Mouse (Mus musculus): Measurements from ENCODE around the gene Cyp2d22. TPM values are rescaled to one million over a fixed set of nuclear protein-coding genes. Genes with fewer than 3 reads are reported as not detected.

Cyp2d22 gene
- not detected in 2 replicates for total RNA-seq (2014; fragmentation: Nextera tagmentation)
- 0.11 and 1.0 TPM in 2 replicates for total RNA-seq (2017)
- polyA plus RNA-seq (2012), result not detected in 2 replicates

DNA sequence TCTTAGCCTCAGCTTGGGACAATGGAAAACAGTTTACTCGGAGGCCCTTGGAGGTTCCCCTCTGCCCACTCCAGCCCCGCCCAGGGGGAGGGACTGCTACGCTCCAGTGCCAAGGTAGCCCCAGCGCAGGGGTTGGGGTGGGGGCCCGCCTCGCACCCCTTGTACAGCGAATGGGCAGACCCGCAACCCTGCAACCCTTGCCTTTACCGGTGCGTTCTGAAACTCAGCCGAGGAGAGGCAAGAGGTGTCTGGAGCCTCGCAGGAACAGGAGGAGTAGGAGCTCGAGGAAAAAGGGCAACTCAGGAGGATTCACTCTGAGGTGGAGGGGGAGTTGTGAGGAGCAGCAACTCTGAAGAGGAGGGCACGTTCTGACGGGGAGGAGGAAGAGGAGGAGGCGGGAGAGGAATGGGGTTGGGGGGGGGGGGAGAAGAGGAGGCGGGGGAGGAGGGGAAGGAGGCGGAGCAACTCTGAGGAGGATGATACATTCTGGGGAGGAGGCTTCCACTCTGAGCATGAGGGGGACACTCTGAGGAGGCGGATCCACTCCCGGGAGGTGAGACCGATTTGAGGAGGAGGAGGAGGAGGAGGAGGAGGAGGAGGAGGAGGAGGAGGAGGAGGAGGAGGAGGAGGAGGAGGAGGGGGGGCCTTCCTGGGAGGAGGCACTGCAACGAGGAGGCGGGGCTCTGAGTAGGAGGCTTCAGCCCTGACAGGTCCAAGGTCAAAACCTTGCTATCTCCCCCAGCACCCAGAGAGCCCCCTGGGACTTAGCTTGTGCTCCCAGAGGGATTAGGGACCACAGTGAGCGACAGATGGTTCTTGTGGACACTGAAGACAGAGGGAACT lies at the start of gene Cyp2d22:
Gene Cyp2d22 (minus strand): TSS at position 390 of the 843 bp plus-strand sequence.
- DNase-seq (ENCODE audit: low spot score) (peak; percentile 12), ATAC-seq (ENCODE audit: extremely low read depth, insufficient number of reproducible peaks, low FRiP score, poor library complexity, severe bottlenecking) (no peak)
- H3K4me1 ChIP-seq (ENCODE audit: insufficient read depth, low read depth, low read length), result peaks cover 9% of the 10 kb centered on the region
- H3K36me3 ChIP-seq (replicated peaks), result no peaks in the 10 kb centered on the region
- H3K9me3 ChIP-seq (replicated peaks), result no peaks in the 10 kb centered on the region
- no peak for TF ChIP-seq POLR2AphosphoS5 (IDR thresholded peaks at IDR 0.05; ENCODE audit: insufficient replicate concordance, low read depth, low read length)
- no peak for TF ChIP-seq CTCF (IDR thresholded peaks at IDR 0.05; ENCODE audit: low read depth, low read length)
- TF ChIP-seq GATA2 (IDR thresholded peaks at IDR 0.05; ENCODE audit: borderline replicate concordance, low read depth, low read length), result no peak
- H3K27me3 ChIP-seq (ENCODE audit: insufficient read depth, low read length), result peaks cover 51% of the 10 kb centered on the region
- peak within 1 kb of the TSS; percentile 49; the same call in 1 of the 2 replicates for H3K4me3 ChIP-seq (ENCODE audit: low read depth, low read length)

DNA sequence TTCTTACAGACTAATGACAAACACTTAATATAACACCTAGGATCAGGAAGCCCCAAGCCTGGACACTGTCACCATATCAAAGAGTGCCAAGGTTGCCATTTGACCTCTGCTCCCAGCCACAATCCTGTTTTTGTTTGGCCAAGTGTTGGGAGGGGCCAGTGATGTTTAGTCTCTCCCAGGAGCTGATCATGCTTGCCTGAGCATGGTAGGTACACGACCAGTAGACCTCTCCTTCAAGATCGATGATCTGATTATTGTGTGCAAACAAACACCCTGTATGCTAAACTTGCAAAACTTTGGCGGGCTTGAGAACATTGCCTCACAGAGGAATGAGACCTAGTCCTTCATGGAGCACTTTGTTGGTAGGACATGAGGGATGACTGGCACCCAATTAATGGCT lies 43.4 kb upstream of the Cyp2d22 start:
- H3K4me1 ChIP-seq (ENCODE audit: insufficient read depth, low read depth, low read length), result no peaks in the 10 kb centered on the region
- no peaks in the 10 kb centered on the region for H3K36me3 ChIP-seq (replicated peaks)
- no peak for DNase-seq (ENCODE audit: low spot score)
- no peak for TF ChIP-seq POLR2AphosphoS5 (IDR thresholded peaks at IDR 0.05; ENCODE audit: insufficient replicate concordance, low read depth, low read length)
- TF ChIP-seq CTCF (IDR thresholded peaks at IDR 0.05; ENCODE audit: low read depth, low read length), result no peak
- no peak for TF ChIP-seq GATA1 (IDR thresholded peaks at IDR 0.05; ENCODE audit: borderline replicate concordance, low read length)
- no peak for TF ChIP-seq GATA2 (IDR thresholded peaks at IDR 0.05; ENCODE audit: borderline replicate concordance, low read depth, low read length)
- H3K9me3 ChIP-seq (replicated peaks), result no peaks in the 10 kb centered on the region
- H3K4me3 ChIP-seq (ENCODE audit: low read depth, low read length), result no peak overlapping the region
- H3K27me3 ChIP-seq (ENCODE audit: insufficient read depth, low read length), result no peaks in the 10 kb centered on the region
- no peak for ATAC-seq (ENCODE audit: extremely low read depth, insufficient number of reproducible peaks, low FRiP score, poor library complexity, severe bottlenecking)

DNA sequence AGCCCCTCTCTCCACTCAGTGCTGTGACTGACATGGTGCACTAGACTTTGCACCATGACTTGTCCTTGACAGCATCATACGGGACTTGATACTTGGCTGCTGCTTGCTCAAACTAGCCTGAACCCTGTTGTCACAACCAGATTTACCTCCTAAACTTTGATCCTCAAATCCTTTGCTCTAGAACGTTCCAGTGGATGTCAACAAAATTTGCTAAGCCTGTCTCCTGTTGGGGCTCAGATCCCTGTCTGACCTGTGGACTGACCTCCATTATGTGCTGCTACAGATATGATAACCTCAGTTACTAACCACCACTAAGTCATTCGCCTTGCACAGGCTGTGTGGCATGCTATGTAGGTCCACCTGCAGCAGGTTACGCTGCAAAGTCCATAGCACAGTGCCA lies 42.9 kb upstream of the Cyp2d22 start:
- Histone ChIP-seq H3K4me3 (ENCODE audit: low read depth, low read length) (no peak overlapping the region), H3K27me3 (ENCODE audit: insufficient read depth, low read length) (no peaks in the 10 kb centered on the region), H3K9me3 (replicated peaks) (no peaks in the 10 kb centered on the region), H3K36me3 (replicated peaks) (no peaks in the 10 kb centered on the region), H3K4me1 (ENCODE audit: insufficient read depth, low read depth, low read length) (no peaks in the 10 kb centered on the region)
- no peak for DNase-seq (ENCODE audit: low spot score)
- no peak for ATAC-seq (ENCODE audit: extremely low read depth, insufficient number of reproducible peaks, low FRiP score, poor library complexity, severe bottlenecking)
- TF ChIP-seq GATA1 (IDR thresholded peaks at IDR 0.05; ENCODE audit: borderline replicate concordance, low read length), result no peak
- TF ChIP-seq POLR2AphosphoS5 (IDR thresholded peaks at IDR 0.05; ENCODE audit: insufficient replicate concordance, low read depth, low read length), result no peak
- no peak for TF ChIP-seq TAL1 (conservative IDR thresholded peaks at IDR 0.05; ENCODE audit: low read depth, low read length)
- TF ChIP-seq CTCF (IDR thresholded peaks at IDR 0.05; ENCODE audit: low read depth, low read length), result no peak
- no peak for TF ChIP-seq GATA2 (IDR thresholded peaks at IDR 0.05; ENCODE audit: borderline replicate concordance, low read depth, low read length)

DNA sequence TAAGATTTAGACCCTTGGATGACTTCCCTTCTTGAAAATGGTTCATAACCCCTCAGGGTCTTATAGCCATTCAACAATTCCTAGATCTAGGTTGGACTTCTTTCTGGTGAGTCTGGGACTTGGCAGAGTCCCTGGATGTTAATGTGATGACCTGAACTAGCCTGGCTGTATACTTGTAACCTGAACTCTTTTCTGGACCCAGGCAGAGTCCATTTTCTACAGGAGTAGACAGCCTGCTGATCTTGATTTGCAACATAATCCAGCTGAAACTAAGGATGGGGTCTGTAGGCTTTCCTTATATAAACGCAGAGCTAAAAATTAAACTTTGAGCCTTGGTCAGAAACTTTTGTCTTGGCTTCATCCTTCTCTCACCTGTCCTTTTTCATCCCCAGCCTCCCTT lies 38.6 kb upstream of the Cyp2d22 start:
- ATAC-seq (ENCODE audit: extremely low read depth, insufficient number of reproducible peaks, low FRiP score, poor library complexity, severe bottlenecking), result no peak
- Histone ChIP-seq H3K27me3 (ENCODE audit: insufficient read depth, low read length) (peaks cover 10% of the 10 kb centered on the region), H3K9me3 (replicated peaks) (no peaks in the 10 kb centered on the region), H3K4me3 (ENCODE audit: low read depth, low read length) (no peak overlapping the region), H3K4me1 (ENCODE audit: insufficient read depth, low read depth, low read length) (peaks cover 4% of the 10 kb centered on the region; the same call in 1 of the 2 replicates), H3K36me3 (replicated peaks) (no peaks in the 10 kb centered on the region)
- TF ChIP-seq GATA1 (IDR thresholded peaks at IDR 0.05; ENCODE audit: borderline replicate concordance, low read length), result no peak
- no peak for TF ChIP-seq TAL1 (conservative IDR thresholded peaks at IDR 0.05; ENCODE audit: low read depth, low read length)
- TF ChIP-seq GATA2 (IDR thresholded peaks at IDR 0.05; ENCODE audit: borderline replicate concordance, low read depth, low read length), result no peak
- TF ChIP-seq POLR2AphosphoS5 (IDR thresholded peaks at IDR 0.05; ENCODE audit: insufficient replicate concordance, low read depth, low read length), result no peak
- no peak for TF ChIP-seq CTCF (IDR thresholded peaks at IDR 0.05; ENCODE audit: low read depth, low read length)
- no peak for DNase-seq (ENCODE audit: low spot score)

DNA sequence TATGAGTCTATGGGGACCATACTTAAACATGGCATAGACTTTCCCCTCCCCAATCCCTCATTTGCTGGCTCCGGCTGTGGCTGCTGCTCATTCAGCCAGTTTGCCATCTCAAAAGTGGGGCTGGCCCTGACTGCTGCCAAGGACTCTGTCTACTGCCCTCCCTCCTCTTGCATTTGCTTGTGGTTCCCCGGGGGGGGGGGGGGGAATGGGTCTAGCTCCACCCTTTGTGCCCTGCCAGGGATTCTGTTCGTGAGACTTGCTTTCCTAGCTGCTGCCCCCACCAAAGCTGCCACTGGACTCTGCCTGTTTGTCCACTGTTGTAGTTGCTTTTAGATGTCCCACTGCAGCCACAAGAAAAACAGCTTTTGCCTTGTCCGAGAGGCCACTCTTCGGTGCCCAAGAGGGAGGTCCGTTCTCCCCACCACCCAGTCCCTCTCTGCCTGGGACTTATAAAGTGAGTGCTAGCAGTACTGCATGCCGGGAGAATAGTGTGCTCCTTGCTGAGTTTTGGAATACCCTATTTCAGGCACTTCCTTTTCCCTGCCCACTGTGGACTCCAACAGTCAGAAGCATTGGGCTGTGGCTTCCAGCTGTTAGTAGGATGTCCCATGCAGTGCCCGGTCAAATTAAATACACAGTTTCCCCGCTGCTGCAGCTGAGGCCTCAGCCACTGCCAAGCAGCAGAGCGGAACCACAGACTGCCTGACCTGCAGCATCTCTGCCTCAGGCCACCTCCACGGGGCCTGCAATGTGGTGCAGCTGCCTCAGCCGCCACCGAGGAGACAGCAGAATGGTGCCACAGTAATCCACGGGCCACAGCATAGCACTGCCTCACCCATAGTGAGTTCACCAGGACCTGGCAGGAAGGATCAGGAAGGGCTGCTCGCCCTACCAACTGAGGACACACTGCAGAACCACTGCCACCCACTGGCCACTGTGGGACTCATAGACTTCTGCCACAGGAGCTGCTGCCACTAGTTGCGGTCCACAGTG lies 37.0 kb upstream of the Cyp2d22 start:
- H3K9me3 ChIP-seq (replicated peaks), result no peaks in the 10 kb centered on the region
- DNase-seq (ENCODE audit: low spot score) (peak; percentile 14), ATAC-seq (ENCODE audit: extremely low read depth, insufficient number of reproducible peaks, low FRiP score, poor library complexity, severe bottlenecking) (no peak)
- TF ChIP-seq GATA1 (IDR thresholded peaks at IDR 0.05; ENCODE audit: borderline replicate concordance, low read length) (no peak), POLR2AphosphoS5 (IDR thresholded peaks at IDR 0.05; ENCODE audit: insufficient replicate concordance, low read depth, low read length) (no peak), TAL1 (conservative IDR thresholded peaks at IDR 0.05; ENCODE audit: low read depth, low read length) (no peak), CTCF (IDR thresholded peaks at IDR 0.05; ENCODE audit: low read depth, low read length) (no peak), GATA2 (IDR thresholded peaks at IDR 0.05; ENCODE audit: borderline replicate concordance, low read depth, low read length) (no peak)
- H3K27me3 ChIP-seq (ENCODE audit: insufficient read depth, low read length), result peaks cover 10% of the 10 kb centered on the region
- peaks cover 4% of the 10 kb centered on the region; the same call in 1 of the 2 replicates for H3K4me1 ChIP-seq (ENCODE audit: insufficient read depth, low read depth, low read length)
- H3K4me3 ChIP-seq (ENCODE audit: low read depth, low read length), result no peak overlapping the region
- H3K36me3 ChIP-seq (replicated peaks), result no peaks in the 10 kb centered on the region

DNA sequence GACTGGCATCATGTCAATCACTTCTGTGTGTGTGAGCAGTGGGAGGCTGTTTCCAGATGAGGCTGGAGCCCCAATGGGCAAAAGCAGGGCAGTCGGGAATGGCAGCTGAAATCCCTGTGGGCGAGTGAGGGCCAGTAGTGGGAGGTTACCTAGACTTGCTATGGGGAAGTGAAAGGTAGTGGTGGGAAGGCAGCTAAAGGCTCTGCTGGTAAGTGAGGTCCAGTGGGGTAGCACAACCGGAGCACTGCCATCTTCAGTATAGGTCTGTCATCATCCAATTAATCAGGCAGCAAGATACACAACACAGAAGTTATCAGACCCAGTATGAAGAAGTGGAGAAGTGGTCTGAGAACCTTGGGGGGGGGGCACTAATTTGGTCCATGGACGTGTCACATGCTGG lies 27.5 kb upstream of the Cyp2d22 start:
- Histone ChIP-seq H3K36me3 (replicated peaks) (no peaks in the 10 kb centered on the region), H3K4me3 (ENCODE audit: low read depth, low read length) (no peak overlapping the region), H3K9me3 (replicated peaks) (no peaks in the 10 kb centered on the region), H3K27me3 (ENCODE audit: insufficient read depth, low read length) (peaks cover 21% of the 10 kb centered on the region), H3K4me1 (ENCODE audit: insufficient read depth, low read depth, low read length) (no peaks in the 10 kb centered on the region)
- DNase-seq (ENCODE audit: low spot score) (no peak), ATAC-seq (ENCODE audit: extremely low read depth, insufficient number of reproducible peaks, low FRiP score, poor library complexity, severe bottlenecking) (no peak)
- no peak for TF ChIP-seq GATA1 (IDR thresholded peaks at IDR 0.05; ENCODE audit: borderline replicate concordance, low read length)
- TF ChIP-seq TAL1 (conservative IDR thresholded peaks at IDR 0.05; ENCODE audit: low read depth, low read length), result no peak
- TF ChIP-seq CTCF (IDR thresholded peaks at IDR 0.05; ENCODE audit: low read depth, low read length), result no peak
- TF ChIP-seq POLR2AphosphoS5 (IDR thresholded peaks at IDR 0.05; ENCODE audit: insufficient replicate concordance, low read depth, low read length), result no peak
- TF ChIP-seq GATA2 (IDR thresholded peaks at IDR 0.05; ENCODE audit: borderline replicate concordance, low read depth, low read length), result no peak

All from G1E (cell line).